Mouse (Mus musculus): Measurements from ENCODE around the gene Cltb. TPM values are rescaled to one million over a fixed set of nuclear protein-coding genes. Genes with fewer than 3 reads are reported as not detected.

Gene Cltb
- total RNA-seq, 1 experiment, result 49.5 TPM

DNA sequence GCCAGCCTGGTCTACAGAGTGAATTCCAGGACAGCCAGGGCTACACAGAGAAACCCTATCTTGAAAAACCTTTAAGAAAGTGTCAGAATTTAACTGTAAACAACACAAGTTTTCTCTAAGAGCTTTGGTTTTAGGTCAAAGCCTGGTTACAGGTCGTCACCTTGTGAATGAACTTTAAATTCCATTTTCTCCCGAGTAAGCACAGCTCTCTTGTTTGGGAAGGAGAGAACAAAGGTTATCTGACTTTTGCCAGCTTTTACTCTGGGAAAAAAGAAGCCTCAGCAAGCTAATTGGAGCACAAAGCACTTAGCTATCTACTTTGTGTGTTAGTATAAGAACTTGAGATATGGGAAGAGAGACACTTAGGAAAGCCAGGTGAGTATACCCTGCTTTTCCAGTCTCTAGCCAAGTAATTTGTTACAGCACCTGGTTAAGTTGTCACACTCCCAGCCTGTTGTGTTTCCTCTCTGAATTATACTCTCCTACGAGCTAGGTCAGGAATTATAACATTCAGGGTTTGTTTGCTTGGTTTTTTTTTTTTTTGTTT lies 21.7 kb upstream of the Cltb start:
- TF ChIP-seq ZNF384 (IDR thresholded peaks at IDR 0.05; ENCODE audit: low read depth, low read length), result 0 out of 2 replicates have a peak, but pooled peaks have one; percentile 45
- no peak for TF ChIP-seq HCFC1 (IDR thresholded peaks at IDR 0.05; ENCODE audit: borderline replicate concordance, insufficient read depth, low read length)
- no peak for TF ChIP-seq CHD2 (IDR thresholded peaks at IDR 0.05; ENCODE audit: low read depth, low read length)
- in situ Hi-C loops (cut with MboI; ENCODE audit: low sequenced_read_pairs in 2 of 2, unreplicated experiment in 2 of 2), result no loop called here
- H3K4me1 ChIP-seq (ENCODE audit: control insufficient read depth in 2 of 2, insufficient read depth in 2 of 2, low read length in 2 of 2, poor library complexity in 1 of 2), result no peaks in the 10 kb centered on the region

DNA sequence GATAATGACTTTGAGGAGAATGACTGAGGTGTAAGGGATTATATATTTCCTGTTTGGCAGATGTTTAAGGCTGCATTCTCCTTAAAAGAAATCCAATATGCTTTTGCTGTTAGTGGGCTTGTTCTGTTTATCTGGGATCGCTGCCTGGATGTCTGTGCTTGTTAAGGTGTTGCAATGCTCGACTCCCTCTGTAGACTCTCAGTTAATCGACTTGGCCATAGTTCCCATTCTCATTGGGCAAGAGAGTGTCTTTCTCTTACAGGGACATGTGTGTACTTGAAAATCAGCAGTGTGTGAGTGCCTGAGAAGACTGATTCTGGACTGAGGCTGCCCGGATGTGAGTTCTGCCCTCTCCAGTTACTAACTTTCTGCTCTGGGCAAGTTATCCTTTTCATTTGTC lies 18.0 kb upstream of the Cltb start:
- TF ChIP-seq HCFC1 (IDR thresholded peaks at IDR 0.05; ENCODE audit: borderline replicate concordance, insufficient read depth, low read length), result no peak
- TF ChIP-seq ZNF384 (IDR thresholded peaks at IDR 0.05; ENCODE audit: low read depth, low read length), result no peak
- TF ChIP-seq MAFK (IDR thresholded peaks at IDR 0.05; ENCODE audit: insufficient read depth, low read depth, low read length), result no peak
- no peak for TF ChIP-seq CHD2 (IDR thresholded peaks at IDR 0.05; ENCODE audit: low read depth, low read length)
- no peak for TF ChIP-seq ZC3H11A (IDR thresholded peaks at IDR 0.05; ENCODE audit: borderline replicate concordance, low read depth, low read length)
- no peak overlapping the region for H3K27ac ChIP-seq (ENCODE audit: insufficient read depth, low read depth, low read length, poor library complexity, severe bottlenecking)
- no peak overlapping the region for H3K4me3 ChIP-seq (ENCODE audit: insufficient read depth in 1 of 2, low read depth in 1 of 2, low read length in 2 of 2, poor library complexity in 1 of 2, severe bottlenecking in 1 of 2)
- in situ Hi-C loops (cut with MboI; ENCODE audit: low sequenced_read_pairs in 2 of 2, unreplicated experiment in 2 of 2), result no loop called here
- DNase-seq (ENCODE audit: low read depth, low spot score), result no peak
- H3K9me3 ChIP-seq (ENCODE audit: control insufficient read depth, insufficient read depth, low read depth, low read length), result no peaks in the 10 kb centered on the region
- no peak overlapping the region for H3K9ac ChIP-seq (ENCODE audit: insufficient read depth, low read depth, low read length, poor library complexity, severe bottlenecking)
- H3K36me3 ChIP-seq (ENCODE audit: control insufficient read depth, insufficient read depth, low read length, poor library complexity, severe bottlenecking), result peaks cover 4% of the 10 kb centered on the region; the same call in 1 of the 2 replicates
- H3K4me1 ChIP-seq (ENCODE audit: control insufficient read depth in 2 of 2, insufficient read depth in 2 of 2, low read length in 2 of 2, poor library complexity in 1 of 2), result peaks cover 0 to 2% of the 10 kb centered on the region in 2 experiments; a peak in 1 of 4 replicates

More for the DNA sequence above, 21.7 kb upstream of the Cltb start:
- Histone ChIP-seq H3K27ac (ENCODE audit: insufficient read depth, low read depth, low read length, poor library complexity, severe bottlenecking) (no peak overlapping the region), H3K36me3 (ENCODE audit: control insufficient read depth, insufficient read depth, low read length, poor library complexity, severe bottlenecking) (peaks cover 4% of the 10 kb centered on the region; the same call in 1 of the 2 replicates), H3K9me3 (ENCODE audit: control insufficient read depth, insufficient read depth, low read depth, low read length) (no peaks in the 10 kb centered on the region), H3K9ac (ENCODE audit: insufficient read depth, low read depth, low read length, poor library complexity, severe bottlenecking) (no peak overlapping the region), H3K4me3 (ENCODE audit: insufficient read depth in 1 of 2, low read depth in 1 of 2, low read length in 2 of 2, poor library complexity in 1 of 2, severe bottlenecking in 1 of 2) (no peak overlapping the region)
- DNase-seq (ENCODE audit: low read depth, low spot score), result no peak

DNA sequence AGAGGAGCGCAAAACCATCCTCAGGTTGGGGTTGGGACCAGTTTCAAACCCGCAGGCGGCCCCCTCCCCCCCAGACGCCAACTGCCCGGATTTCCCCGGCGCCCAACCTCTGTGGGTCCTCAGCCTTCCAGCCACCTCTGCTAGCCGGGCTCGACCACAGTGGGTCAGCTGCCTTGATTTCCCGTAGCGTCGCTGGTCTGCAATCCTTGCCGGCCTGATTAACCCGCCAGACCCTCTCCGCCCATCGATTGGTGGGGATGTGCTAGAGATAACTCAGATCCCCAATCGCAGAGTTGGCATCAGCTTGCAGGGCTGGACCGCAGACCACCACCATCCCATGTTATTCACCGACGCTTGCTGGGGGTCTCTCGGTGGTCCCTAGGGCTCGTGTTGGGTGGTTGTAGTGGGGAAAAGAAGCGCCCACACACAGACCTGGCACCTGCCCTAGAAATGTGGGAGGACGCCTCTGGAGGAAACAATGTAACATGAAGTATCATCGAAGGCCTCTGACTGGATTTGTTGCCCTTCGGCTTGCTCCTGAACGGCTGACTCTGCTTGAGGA lies 10.9 kb upstream of the Cltb start:
- H3K9me3 ChIP-seq (ENCODE audit: control insufficient read depth, insufficient read depth, low read depth, low read length), result no peaks in the 10 kb centered on the region
- peak overlapping the region; percentile 99 for H3K9ac ChIP-seq (ENCODE audit: insufficient read depth, low read depth, low read length, poor library complexity, severe bottlenecking)
- no peak for DNase-seq (ENCODE audit: low read depth, low spot score)
- H3K36me3 ChIP-seq (ENCODE audit: control insufficient read depth, insufficient read depth, low read length, poor library complexity, severe bottlenecking), result no peaks in the 10 kb centered on the region
- TF ChIP-seq ZC3H11A (IDR thresholded peaks at IDR 0.05; ENCODE audit: borderline replicate concordance, low read depth, low read length) (no peak), ZNF384 (IDR thresholded peaks at IDR 0.05; ENCODE audit: low read depth, low read length) (no peak), MAFK (IDR thresholded peaks at IDR 0.05; ENCODE audit: insufficient read depth, low read depth, low read length) (no peak)
- in situ Hi-C loops (cut with MboI; ENCODE audit: low sequenced_read_pairs in 2 of 2, unreplicated experiment in 2 of 2), result no loop called here
- H3K27ac ChIP-seq (ENCODE audit: insufficient read depth, low read depth, low read length, poor library complexity, severe bottlenecking), result peak overlapping the region; percentile 94
- peak overlapping the region; percentile 92 to 97 for H3K4me3 ChIP-seq (ENCODE audit: insufficient read depth in 1 of 2, low read depth in 1 of 2, low read length in 2 of 2, poor library complexity in 1 of 2, severe bottlenecking in 1 of 2)
- peaks cover 1 to 4% of the 10 kb centered on the region in 2 experiments; a peak in 1 of 4 replicates for H3K4me1 ChIP-seq (ENCODE audit: control insufficient read depth in 2 of 2, insufficient read depth in 2 of 2, low read length in 2 of 2, poor library complexity in 1 of 2)

DNA sequence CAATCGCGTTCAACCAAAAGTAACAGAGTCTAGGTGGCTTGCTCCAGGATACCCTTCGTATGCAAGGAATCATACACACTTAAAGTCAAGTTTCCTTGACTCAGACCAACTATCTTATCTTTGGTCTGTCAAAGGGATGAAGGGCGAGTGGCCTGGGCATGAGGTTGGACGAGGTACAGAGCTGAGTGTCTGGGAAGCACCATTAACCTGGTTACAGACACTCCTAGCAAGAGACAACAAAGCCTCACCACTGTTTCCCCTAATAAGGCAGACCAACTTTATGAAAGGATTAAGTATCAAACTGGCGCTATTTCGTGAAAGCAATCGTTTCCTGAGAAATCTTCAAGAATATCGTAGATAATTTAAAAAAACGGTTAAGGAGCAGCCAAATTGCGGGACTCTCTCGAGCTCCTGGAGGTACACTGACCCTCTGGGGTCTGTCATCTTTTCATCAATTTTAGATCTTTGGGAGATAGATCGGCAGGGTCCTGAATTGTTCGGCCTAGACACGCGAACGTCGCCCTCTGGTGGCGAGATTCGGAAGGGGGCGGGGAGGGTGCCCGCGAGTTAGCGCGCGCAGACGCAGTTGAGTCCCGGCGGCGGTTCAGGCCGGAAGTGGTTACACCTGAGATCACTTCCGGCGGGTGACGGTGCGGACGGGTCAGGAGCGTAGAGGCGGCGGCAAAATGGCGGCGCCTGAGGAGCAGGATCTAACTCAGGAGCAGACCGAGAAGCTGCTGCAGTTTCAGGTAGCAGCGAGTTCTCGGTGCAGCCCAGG lies 10.2 kb upstream of the Cltb start, which contains the start of gene Faf2:
Gene Faf2, plus strand, starts transcription at position 630 of the 778 bp plus-strand sequence.
- Histone ChIP-seq H3K9ac (ENCODE audit: insufficient read depth, low read depth, low read length, poor library complexity, severe bottlenecking) (peak within 1 kb of the TSS; percentile 99), H3K27ac (ENCODE audit: insufficient read depth, low read depth, low read length, poor library complexity, severe bottlenecking) (peak within 1 kb of the TSS; percentile 94), H3K4me3 (ENCODE audit: insufficient read depth in 1 of 2, low read depth in 1 of 2, low read length in 2 of 2, poor library complexity in 1 of 2, severe bottlenecking in 1 of 2) (peak within 1 kb of the TSS; percentile 92 to 97), H3K36me3 (ENCODE audit: control insufficient read depth, insufficient read depth, low read length, poor library complexity, severe bottlenecking) (no peaks in the 10 kb centered on the region), H3K9me3 (ENCODE audit: control insufficient read depth, insufficient read depth, low read depth, low read length) (no peaks in the 10 kb centered on the region), H3K4me1 (ENCODE audit: control insufficient read depth in 2 of 2, insufficient read depth in 2 of 2, low read length in 2 of 2, poor library complexity in 1 of 2) (peaks cover 1 to 2% of the 10 kb centered on the region in 2 experiments; a peak in 1 of 4 replicates)
- no peak for TF ChIP-seq MAFK (IDR thresholded peaks at IDR 0.05; ENCODE audit: insufficient read depth, low read depth, low read length)
- no peak for TF ChIP-seq ZC3H11A (IDR thresholded peaks at IDR 0.05; ENCODE audit: borderline replicate concordance, low read depth, low read length)
- peak; percentile 73; the same call in 1 of the 2 replicates for TF ChIP-seq HCFC1 (IDR thresholded peaks at IDR 0.05; ENCODE audit: borderline replicate concordance, insufficient read depth, low read length)
- peak; percentile 87 for TF ChIP-seq CHD2 (IDR thresholded peaks at IDR 0.05; ENCODE audit: low read depth, low read length)
- no peak for TF ChIP-seq ZNF384 (IDR thresholded peaks at IDR 0.05; ENCODE audit: low read depth, low read length)
- in situ Hi-C loops (cut with MboI; ENCODE audit: low sequenced_read_pairs in 2 of 2, unreplicated experiment in 2 of 2), result no loop called here
- peak; percentile 95 for DNase-seq (ENCODE audit: low read depth, low spot score)

All from ES-E14 (cell line).